In genomic region chr16:55400818-55401217, GRCm38 (mm10) we compare ENCODE assay signal across 21 mouse cellular contexts.
"Had no signal": no experiment of that assay in that cellular context is flagged by ENCODE, and none has a peak within 500 bp of the region (broad histone marks: within the 10 kb centered on the region; RNA-seq: fewer than 3 reads in every experiment).

No protein-coding gene starts in this region.

- H3K9ac ChIP-seq: liver, postnatal 0 days; lung, embryonic 15.5 days; midbrain, embryonic 12.5 days; neural tube, embryonic 13.5 days; neural tube, embryonic 15.5 days had no signal

- H3K4me1 ChIP-seq: lung, embryonic 15.5 days; midbrain, embryonic 10.5 days; midbrain, embryonic 12.5 days; neural tube, embryonic 13.5 days; neural tube, embryonic 15.5 days had no signal

- H3K4me2 ChIP-seq: lung, embryonic 15.5 days; midbrain, embryonic 12.5 days; neural tube, embryonic 13.5 days; neural tube, embryonic 15.5 days had no signal

- H3K9me3 ChIP-seq: lung, embryonic 15.5 days; midbrain, embryonic 10.5 days; midbrain, embryonic 12.5 days; neural tube, embryonic 13.5 days; neural tube, embryonic 15.5 days had no signal

- H3K4me3 ChIP-seq: lung, embryonic 15.5 days; midbrain, embryonic 10.5 days; midbrain, embryonic 12.5 days; myocyte; neural tube, embryonic 13.5 days; neural tube, embryonic 15.5 days had no signal

- H3K36me3 ChIP-seq: lung, embryonic 15.5 days; midbrain, embryonic 10.5 days; midbrain, embryonic 12.5 days; neural tube, embryonic 13.5 days; neural tube, embryonic 15.5 days had no signal

- H3K27ac ChIP-seq: lung, embryonic 15.5 days; midbrain, embryonic 10.5 days; midbrain, embryonic 12.5 days; neural tube, embryonic 13.5 days; neural tube, embryonic 15.5 days had no signal

- ATAC-seq: liver, postnatal 0 days; lung, postnatal 0 days; midbrain, embryonic 16.5 days had no signal

- DNase-seq: liver, postnatal 0 days; lung, adult 2 months; lung, postnatal 14 days; lung, postnatal 4 days; midbrain, embryonic 14.5 days; retina, postnatal 1 day; right cerebral cortex, adult 18-20 months; right cerebral cortex, postnatal 25 days; right cerebral cortex, postnatal 4 days; spleen, adult 18-20 months; thymus, adult 2 months; thymus, postnatal 25 days; thymus, postnatal 4 days had no signal

- H3K27me3 ChIP-seq: lung, embryonic 15.5 days; midbrain, embryonic 12.5 days; neural tube, embryonic 13.5 days; neural tube, embryonic 15.5 days had no signal
